Mouse (Mus musculus): Measurements from ENCODE around the gene Ccdc151. TPM values are rescaled to one million over a fixed set of nuclear protein-coding genes. Genes with fewer than 3 reads are reported as not detected.

Ccdc151 gene
- polyA plus RNA-seq, 1 experiment from 2014 or later, result not detected

- H3K9ac ChIP-seq (ENCODE audit: low read length), result peak within 1 kb of the TSS; percentile 77
- no peaks in the 10 kb centered on the region for H3K9me3 ChIP-seq (ENCODE audit: control insufficient read depth, low read length)
- H3K4me1 ChIP-seq (ENCODE audit: control insufficient read depth in 2 of 2, insufficient read depth in 2 of 2, low read length in 2 of 2), result peaks cover 3 to 12% of the 10 kb centered on the region in 2 experiments; a peak in 3 of 4 replicates
- under 1% methylated on average over 53 of the region's 54 CpGs for WGBS
- peak; percentile 96 for ATAC-seq (ENCODE audit: insufficient number of reproducible peaks, insufficient read depth, low FRiP score, low read depth)
- peak within 1 kb of the TSS; percentile 59 to 74 for H3K4me3 ChIP-seq (ENCODE audit: control insufficient read depth in 1 of 2, insufficient read depth in 1 of 2, low read depth in 1 of 2, low read length in 2 of 2)
- peak within 1 kb of the TSS; percentile 86 to 91 for H3K27ac ChIP-seq (replicated peaks in 1 of 2; ENCODE audit: control insufficient read depth in 1 of 2, insufficient read depth in 1 of 2, low read depth in 2 of 2, low read length in 2 of 2)
- peak within 1 kb of the TSS; percentile 69 for H3K4me2 ChIP-seq (ENCODE audit: low read length)
- peaks cover 6% of the 10 kb centered on the region for H3K27me3 ChIP-seq (ENCODE audit: control insufficient read depth, insufficient read depth, low read length)
- H3K36me3 ChIP-seq (ENCODE audit: control insufficient read depth, insufficient read depth, low read length), result 0 out of 2 replicates have a peak, but pooled peaks cover 9% of the 10 kb centered on the region
These were observed 46.7 kb downstream of the Ccdc151 start, which contains the start of gene Swsap1 for GRCm38 (mm10) chr9:21955570-21956281. Gene Swsap1 (plus strand): TSS chr9:21955755.

DNA sequence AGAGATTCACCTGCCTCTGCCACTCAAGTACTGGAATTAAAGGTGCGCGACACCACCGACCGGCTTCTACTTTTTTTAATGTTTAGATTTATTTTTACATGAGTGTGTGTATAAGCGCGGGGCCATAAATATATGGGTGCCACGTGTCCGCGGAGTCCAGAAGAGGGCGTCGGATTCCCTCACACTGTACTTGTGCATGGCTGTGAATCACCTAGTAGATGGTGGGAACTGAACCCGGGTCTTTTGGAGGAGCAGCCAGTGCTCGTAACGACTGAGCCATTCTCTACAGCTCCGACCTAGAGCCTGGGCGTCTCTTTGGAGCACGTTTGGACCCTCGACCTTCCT is 47.2 kb downstream of the Ccdc151 start:
- H3K4me3 ChIP-seq (ENCODE audit: control insufficient read depth in 1 of 2, insufficient read depth in 1 of 2, low read depth in 1 of 2, low read length in 2 of 2), result peak overlapping the region; percentile 59 to 74
- H3K27me3 ChIP-seq (ENCODE audit: control insufficient read depth, insufficient read depth, low read length), result 0 out of 2 replicates have a peak, but pooled peaks cover under 1% of the 10 kb centered on the region
- peak overlapping the region; percentile 77 for H3K9ac ChIP-seq (ENCODE audit: low read length)
- H3K4me2 ChIP-seq (ENCODE audit: low read length), result peak overlapping the region; percentile 69
- H3K9me3 ChIP-seq (ENCODE audit: control insufficient read depth, low read length), result no peaks in the 10 kb centered on the region
- H3K36me3 ChIP-seq (ENCODE audit: control insufficient read depth, insufficient read depth, low read length), result 0 out of 2 replicates have a peak, but pooled peaks cover 9% of the 10 kb centered on the region
- ATAC-seq (ENCODE audit: insufficient number of reproducible peaks, insufficient read depth, low FRiP score, low read depth), result 0 out of 2 replicates have a peak, but pooled peaks have one; percentile 36
- WGBS, result 2% methylated on average over 18 of the region's 18 CpGs
- H3K27ac ChIP-seq (replicated peaks in 1 of 2; ENCODE audit: control insufficient read depth in 1 of 2, insufficient read depth in 1 of 2, low read depth in 2 of 2, low read length in 2 of 2), result peak overlapping the region; percentile 78 to 86
- H3K4me1 ChIP-seq (ENCODE audit: control insufficient read depth in 2 of 2, insufficient read depth in 2 of 2, low read length in 2 of 2), result peaks cover 3 to 10% of the 10 kb centered on the region in 2 experiments; a peak in 2 of 4 replicates

- Histone ChIP-seq H3K4me3 (ENCODE audit: control insufficient read depth in 1 of 2, insufficient read depth in 1 of 2, low read depth in 1 of 2, low read length in 2 of 2) (no peak overlapping the region), H3K4me1 (ENCODE audit: control insufficient read depth in 2 of 2, insufficient read depth in 2 of 2, low read length in 2 of 2) (peaks cover 3 to 10% of the 10 kb centered on the region in 2 experiments; a peak in 2 of 4 replicates), H3K27me3 (ENCODE audit: control insufficient read depth, insufficient read depth, low read length) (no peaks in the 10 kb centered on the region), H3K36me3 (ENCODE audit: control insufficient read depth, insufficient read depth, low read length) (0 out of 2 replicates have a peak, but pooled peaks cover 9% of the 10 kb centered on the region), H3K9ac (ENCODE audit: low read length) (no peak overlapping the region), H3K4me2 (ENCODE audit: low read length) (peak overlapping the region; percentile 69; the same call in 1 of the 2 replicates), H3K9me3 (ENCODE audit: control insufficient read depth, low read length) (no peaks in the 10 kb centered on the region), H3K27ac (replicated peaks in 1 of 2; ENCODE audit: control insufficient read depth in 1 of 2, insufficient read depth in 1 of 2, low read depth in 2 of 2, low read length in 2 of 2) (no peak overlapping the region)
- 86% methylated on average over 3 of the region's 3 CpGs for WGBS
- no peak for ATAC-seq (ENCODE audit: insufficient number of reproducible peaks, insufficient read depth, low FRiP score, low read depth)
These were observed 47.8 kb downstream of the Ccdc151 start for GRCm38 (mm10) chr9:21954635-21955034.

DNA sequence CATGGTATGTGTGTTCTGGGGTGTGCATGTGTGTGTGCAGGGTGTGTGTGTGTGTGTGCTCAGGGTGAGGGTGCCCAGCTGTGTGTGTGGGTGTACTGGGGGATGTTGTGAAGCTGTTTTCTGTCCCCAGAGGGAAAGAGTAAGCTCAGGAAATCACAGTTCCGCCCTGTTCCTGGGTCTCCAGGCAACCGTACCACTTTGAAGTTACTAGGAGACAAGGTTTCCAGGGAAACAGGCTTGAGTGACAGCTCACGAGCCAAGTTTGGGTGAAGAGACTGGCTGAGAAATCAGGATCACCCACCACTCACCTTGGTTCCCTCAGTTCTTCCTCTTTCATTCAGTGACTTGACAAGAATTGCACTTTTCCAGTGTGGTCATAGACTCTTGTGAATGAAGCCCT is 48.8 kb downstream of the Ccdc151 start:
- Histone ChIP-seq H3K4me2 (ENCODE audit: low read length) (no peak overlapping the region), H3K9ac (ENCODE audit: low read length) (no peak overlapping the region), H3K4me1 (ENCODE audit: control insufficient read depth in 2 of 2, insufficient read depth in 2 of 2, low read length in 2 of 2) (peaks cover 3 to 10% of the 10 kb centered on the region in 2 experiments; a peak in 2 of 4 replicates), H3K9me3 (ENCODE audit: control insufficient read depth, low read length) (no peaks in the 10 kb centered on the region), H3K27ac (replicated peaks in 1 of 2; ENCODE audit: control insufficient read depth in 1 of 2, insufficient read depth in 1 of 2, low read depth in 2 of 2, low read length in 2 of 2) (no peak overlapping the region), H3K36me3 (ENCODE audit: control insufficient read depth, insufficient read depth, low read length) (0 out of 2 replicates have a peak, but pooled peaks cover 9% of the 10 kb centered on the region), H3K4me3 (ENCODE audit: control insufficient read depth in 1 of 2, insufficient read depth in 1 of 2, low read depth in 1 of 2, low read length in 2 of 2) (no peak overlapping the region), H3K27me3 (ENCODE audit: control insufficient read depth, insufficient read depth, low read length) (no peaks in the 10 kb centered on the region)
- 12% methylated on average over 3 of the region's 3 CpGs for WGBS
- ATAC-seq (ENCODE audit: insufficient number of reproducible peaks, insufficient read depth, low FRiP score, low read depth), result no peak

GRCm38 (mm10) chr9:21951977-21952376 is 50.5 kb downstream of the Ccdc151 start:
- no peak for ATAC-seq (ENCODE audit: insufficient number of reproducible peaks, insufficient read depth, low FRiP score, low read depth)
- whole genome bisulfite sequencing, result 81% methylated on average over 3 of the region's 3 CpGs
- Histone ChIP-seq H3K4me1 (ENCODE audit: control insufficient read depth in 2 of 2, insufficient read depth in 2 of 2, low read length in 2 of 2) (0 out of 4 replicates have a peak, but pooled peaks cover 0 to 8% of the 10 kb centered on the region in 2 experiments), H3K4me3 (ENCODE audit: control insufficient read depth in 1 of 2, insufficient read depth in 1 of 2, low read depth in 1 of 2, low read length in 2 of 2) (no peak overlapping the region), H3K4me2 (ENCODE audit: low read length) (no peak overlapping the region), H3K27ac (replicated peaks in 1 of 2; ENCODE audit: control insufficient read depth in 1 of 2, insufficient read depth in 1 of 2, low read depth in 2 of 2, low read length in 2 of 2) (no peak overlapping the region), H3K9ac (ENCODE audit: low read length) (no peak overlapping the region), H3K27me3 (ENCODE audit: control insufficient read depth, insufficient read depth, low read length) (peaks cover 14% of the 10 kb centered on the region), H3K36me3 (ENCODE audit: control insufficient read depth, insufficient read depth, low read length) (no peaks in the 10 kb centered on the region), H3K9me3 (ENCODE audit: control insufficient read depth, low read length) (no peaks in the 10 kb centered on the region)

DNA sequence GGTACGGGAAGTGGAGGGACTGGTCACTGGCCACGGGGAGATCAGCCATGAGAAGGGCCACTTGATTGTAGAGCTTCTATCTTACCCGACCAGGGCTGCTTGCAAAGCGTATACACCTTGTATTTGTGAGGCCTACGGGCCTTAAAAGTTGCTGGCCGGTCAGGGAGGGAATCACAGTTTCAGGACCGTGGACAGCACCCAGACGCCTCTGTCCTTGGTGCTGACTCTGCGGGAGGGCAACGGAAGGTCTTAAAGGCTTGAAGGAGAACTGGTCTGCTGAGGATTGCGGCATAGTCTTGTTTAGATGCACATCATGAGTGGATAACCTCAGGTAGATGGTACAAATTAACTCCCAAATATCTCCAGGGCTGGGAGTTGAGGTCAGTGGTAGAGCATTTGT is 52.1 kb downstream of the Ccdc151 start:
- 17% methylated on average over 11 of the region's 11 CpGs for WGBS
- no peaks in the 10 kb centered on the region for H3K9me3 ChIP-seq (ENCODE audit: control insufficient read depth, low read length)

DNA sequence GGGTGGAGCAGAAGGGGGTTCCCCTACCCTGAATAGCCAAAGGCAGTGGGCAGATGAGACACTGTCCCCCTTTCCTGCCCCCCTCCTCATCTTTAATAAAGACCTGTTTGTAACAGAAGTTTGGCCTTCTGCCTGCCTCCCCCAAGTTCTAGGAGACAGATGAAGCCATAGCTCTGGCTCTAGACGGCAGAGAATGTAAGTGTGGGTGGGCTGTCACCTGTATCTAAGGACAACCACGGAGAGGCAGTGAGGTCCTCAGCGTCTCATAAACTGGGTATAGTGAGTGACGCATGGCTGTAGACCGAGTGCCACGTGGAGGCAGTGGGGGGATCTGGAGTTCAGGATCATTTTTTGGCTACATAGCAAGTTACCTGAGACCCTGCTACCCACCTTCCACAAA is 53.6 kb downstream of the Ccdc151 start:
- Histone ChIP-seq H3K9ac (ENCODE audit: low read length) (no peak overlapping the region), H3K36me3 (ENCODE audit: control insufficient read depth, insufficient read depth, low read length) (no peaks in the 10 kb centered on the region), H3K4me2 (ENCODE audit: low read length) (no peak overlapping the region), H3K9me3 (ENCODE audit: control insufficient read depth, low read length) (no peaks in the 10 kb centered on the region), H3K27me3 (ENCODE audit: control insufficient read depth, insufficient read depth, low read length) (peaks cover 25% of the 10 kb centered on the region), H3K4me3 (ENCODE audit: control insufficient read depth in 1 of 2, insufficient read depth in 1 of 2, low read depth in 1 of 2, low read length in 2 of 2) (no peak overlapping the region), H3K27ac (replicated peaks in 1 of 2; ENCODE audit: control insufficient read depth in 1 of 2, insufficient read depth in 1 of 2, low read depth in 2 of 2, low read length in 2 of 2) (no peak overlapping the region), H3K4me1 (ENCODE audit: control insufficient read depth in 2 of 2, insufficient read depth in 2 of 2, low read length in 2 of 2) (0 out of 4 replicates have a peak, but pooled peaks cover 0 to 3% of the 10 kb centered on the region in 2 experiments)
- WGBS, result 68% methylated on average over 6 of the region's 6 CpGs
- ATAC-seq (ENCODE audit: insufficient number of reproducible peaks, insufficient read depth, low FRiP score, low read depth), result no peak

More for the DNA sequence above, 52.1 kb downstream of the Ccdc151 start:
- Histone ChIP-seq H3K9ac (ENCODE audit: low read length) (no peak overlapping the region), H3K36me3 (ENCODE audit: control insufficient read depth, insufficient read depth, low read length) (no peaks in the 10 kb centered on the region), H3K4me1 (ENCODE audit: control insufficient read depth in 2 of 2, insufficient read depth in 2 of 2, low read length in 2 of 2) (0 out of 4 replicates have a peak, but pooled peaks cover 0 to 3% of the 10 kb centered on the region in 2 experiments), H3K27ac (replicated peaks in 1 of 2; ENCODE audit: control insufficient read depth in 1 of 2, insufficient read depth in 1 of 2, low read depth in 2 of 2, low read length in 2 of 2) (no peak overlapping the region), H3K4me3 (ENCODE audit: control insufficient read depth in 1 of 2, insufficient read depth in 1 of 2, low read depth in 1 of 2, low read length in 2 of 2) (no peak overlapping the region), H3K27me3 (ENCODE audit: control insufficient read depth, insufficient read depth, low read length) (peaks cover 22% of the 10 kb centered on the region), H3K4me2 (ENCODE audit: low read length) (no peak overlapping the region)
- ATAC-seq (ENCODE audit: insufficient number of reproducible peaks, insufficient read depth, low FRiP score, low read depth), result no peak

Measured in heart, embryonic 14.5 days (tissue).